Mouse (Mus musculus) embryo, embryonic 10.5 days (tissue): ENCODE data around the gene Arpc3.
"Not testable (repeated sequence)": the region's sequence is repeated elsewhere in the genome, so short reads cannot be mapped to it uniquely, and the experiment has no call there.

Experiments used
- DNase-seq: peaks from one replicate; pipeline ENCODE4 v3.0.0-alpha.2; 2015; ENCODE audit warnings: low spot score

Arpc3 gene

GRCm38 (mm10) chr5:122439400-122440094 lies 47.9 kb downstream of the Arpc3 start:
- no peak for DNase-seq

GRCm38 (mm10) chr5:122440095-122440630 lies 48.5 kb downstream of the Arpc3 start:
- DNase-seq = no peak

GRCm38 (mm10) chr5:122444492-122444891 lies 52.8 kb downstream of the Arpc3 start:
- no peak for DNase-seq

- DNase-seq = no peak
Measured at GRCm38 (mm10) chr5:122445051-122445610, 53.5 kb downstream of the Arpc3 start.

GRCm38 (mm10) chr5:122447857-122448256 lies 56.2 kb downstream of the Arpc3 start:
- DNase-seq = no peak

- no peak for DNase-seq
Measured at GRCm38 (mm10) chr5:122448869-122449268, 57.2 kb downstream of the Arpc3 start.

- peak; percentile 32 for DNase-seq
Measured at GRCm38 (mm10) chr5:122449946-122450345, 58.3 kb downstream of the Arpc3 start.

GRCm38 (mm10) chr5:122450913-122451317 lies 59.2 kb downstream of the Arpc3 start:
- no peak for DNase-seq

- no peak for DNase-seq
Measured at GRCm38 (mm10) chr5:122451324-122451723, 59.6 kb downstream of the Arpc3 start.

GRCm38 (mm10) chr5:122452194-122452593 lies 60.5 kb downstream of the Arpc3 start:
- no peak for DNase-seq

GRCm38 (mm10) chr5:122453188-122453587 lies 61.5 kb downstream of the Arpc3 start:
- DNase-seq = no peak

- DNase-seq = no peak
Measured at GRCm38 (mm10) chr5:122454442-122454841, 62.8 kb downstream of the Arpc3 start.

GRCm38 (mm10) chr5:122454883-122455282 lies 63.2 kb downstream of the Arpc3 start:
- no peak for DNase-seq

- DNase-seq = no peak
Measured at GRCm38 (mm10) chr5:122455584-122455983, 63.9 kb downstream of the Arpc3 start.

GRCm38 (mm10) chr5:122457054-122457453 lies 65.4 kb downstream of the Arpc3 start:
- DNase-seq = not testable (repeated sequence)

- no peak for DNase-seq
Measured at GRCm38 (mm10) chr5:122458066-122458465, 66.4 kb downstream of the Arpc3 start.

- DNase-seq = no peak
Measured at GRCm38 (mm10) chr5:122459335-122459734, 67.7 kb downstream of the Arpc3 start.

- no peak for DNase-seq
Measured at GRCm38 (mm10) chr5:122460656-122461055, 69.0 kb downstream of the Arpc3 start.

- DNase-seq = no peak
Measured at GRCm38 (mm10) chr5:122461431-122461830, 69.8 kb downstream of the Arpc3 start.
